Mouse (Mus musculus) liver, postnatal 0 days (tissue): ENCODE data around the gene Xpa.

Experiments used
- CTCF ChIP-seq: sonication (generic); IDR thresholded peaks from 2 replicates; pipeline ENCODE4 v1.5.1; 2016; ENCODE audit warnings: antibody characterized with exemption, low read depth
- EP300 ChIP-seq: IDR thresholded peaks from 2 replicates; pipeline ENCODE4 v1.6.1; 2016; ENCODE audit warnings: antibody characterized with exemption, low read depth, mild to moderate bottlenecking

GRCm38 (mm10) chr4:46164027-46164426 lies 32.1 kb downstream of the Xpa start:
- TF ChIP-seq EP300 = no peak
- TF ChIP-seq CTCF = no peak
